Mouse (Mus musculus) mature B cell (primary cell): Measurements from ENCODE around the gene Alk.

Experiments used
- in situ Hi-C: fragments of 300-500 bp; cut with MboI; formaldehyde crosslinking; loops from 2 replicates; pipeline ENCODE4 v1.14.3; 2019

Gene Alk

DNA sequence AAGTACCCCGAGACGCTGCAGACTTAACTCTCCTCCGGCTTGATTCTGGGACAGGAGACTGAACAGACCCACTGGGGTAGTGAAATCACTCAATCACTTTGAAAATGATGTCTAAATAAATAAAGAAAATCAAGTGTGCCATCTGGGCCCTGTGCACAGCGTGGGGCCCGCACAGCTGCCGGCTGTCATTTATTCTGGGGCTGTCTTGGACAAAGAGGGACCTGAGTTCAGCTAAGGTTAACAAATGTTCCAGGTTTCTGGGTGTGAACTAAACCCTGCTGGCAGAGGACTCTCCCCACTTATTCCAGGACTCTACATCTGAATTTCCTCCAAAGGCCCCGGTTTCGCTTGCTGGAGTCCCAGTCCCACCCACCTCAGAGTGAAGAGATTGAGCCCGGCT is 581.1 kb downstream of the Alk start:
- in situ Hi-C loops: no loop called here

DNA sequence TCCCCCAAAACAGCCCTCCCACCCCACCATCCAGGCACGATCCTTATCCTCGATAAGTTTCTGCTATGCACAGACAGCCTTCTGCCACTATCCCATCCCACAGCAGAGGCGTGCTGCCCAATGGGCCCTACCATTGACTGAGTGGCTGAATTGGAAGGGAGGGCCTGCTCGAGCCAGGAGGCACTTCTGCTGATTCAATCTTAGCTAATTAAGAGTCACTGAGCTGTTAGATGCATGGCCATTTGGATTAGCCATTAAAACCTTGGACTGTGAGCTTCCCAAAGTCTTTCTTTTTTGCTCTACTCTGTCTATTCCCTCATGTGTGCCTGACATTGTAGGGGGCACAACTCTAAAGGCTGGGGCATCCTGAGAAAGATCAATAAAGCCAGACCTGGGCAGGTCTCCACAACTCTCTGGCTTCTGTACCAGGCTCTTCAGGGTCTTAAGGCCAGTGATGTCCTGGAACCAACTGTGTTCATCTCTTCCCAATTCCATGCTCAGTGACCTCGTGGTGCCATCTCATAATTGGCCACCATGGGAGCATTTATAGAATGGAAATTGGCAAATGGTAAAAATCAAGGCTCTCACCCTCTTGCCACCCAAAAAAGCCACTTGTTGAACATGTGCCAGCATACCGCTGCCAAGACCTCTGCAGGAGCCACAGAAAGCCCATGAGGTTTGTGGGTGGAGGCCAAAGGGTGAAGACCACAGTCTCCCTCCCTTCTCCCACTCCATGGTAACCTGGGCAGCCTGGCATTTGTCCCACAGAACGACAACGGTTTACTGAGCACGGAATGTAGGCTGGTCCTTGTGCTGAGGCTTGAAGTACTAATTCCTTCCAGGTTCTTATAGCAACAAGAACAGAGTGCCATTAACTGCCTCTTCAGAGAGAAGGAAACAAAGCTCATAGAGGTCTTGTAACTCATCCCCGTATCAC is 582.4 kb downstream of the Alk start:
- in situ Hi-C loops: no loop called here

DNA sequence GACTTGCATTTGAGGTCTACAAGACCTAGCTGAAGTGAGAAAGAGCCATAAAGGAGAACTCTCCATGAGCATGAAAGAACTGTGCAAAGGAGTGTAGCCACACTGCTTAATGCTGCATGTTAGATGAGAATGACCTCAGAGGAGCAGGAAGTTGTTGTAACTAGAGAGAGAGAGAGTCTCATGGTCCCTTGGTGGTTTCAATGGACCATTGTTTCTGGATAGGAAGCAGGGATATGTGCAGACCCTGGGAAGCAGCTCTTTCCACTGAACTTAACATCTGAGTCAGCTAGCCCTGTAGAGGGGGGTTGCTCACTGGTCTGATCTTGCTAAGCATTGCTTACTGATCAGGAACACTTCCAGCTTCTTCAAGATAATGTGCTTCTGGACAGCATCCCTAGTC is 587.1 kb downstream of the Alk start:
- in situ Hi-C loops: no loop called here

DNA sequence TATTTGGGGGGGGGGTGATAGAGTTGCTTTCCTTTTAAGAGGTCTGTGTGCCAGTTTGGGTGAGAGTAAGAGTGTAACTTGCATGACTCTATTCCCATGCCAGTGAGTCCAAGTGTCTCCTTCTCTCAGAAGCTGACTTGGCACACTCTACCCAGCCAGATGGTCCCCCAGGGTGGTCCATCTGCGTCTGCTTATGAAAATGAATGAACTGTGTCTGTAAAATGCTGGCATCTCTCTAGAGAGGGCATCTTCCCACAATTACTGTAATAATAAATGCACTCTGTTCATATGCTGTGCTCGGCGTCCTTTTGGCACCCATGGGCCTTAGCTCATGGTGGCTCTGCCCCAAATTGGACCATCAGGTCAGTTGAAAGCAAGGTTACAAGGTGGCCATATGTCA is 589.2 kb downstream of the Alk start:
- in situ Hi-C loops: no loop called here

DNA sequence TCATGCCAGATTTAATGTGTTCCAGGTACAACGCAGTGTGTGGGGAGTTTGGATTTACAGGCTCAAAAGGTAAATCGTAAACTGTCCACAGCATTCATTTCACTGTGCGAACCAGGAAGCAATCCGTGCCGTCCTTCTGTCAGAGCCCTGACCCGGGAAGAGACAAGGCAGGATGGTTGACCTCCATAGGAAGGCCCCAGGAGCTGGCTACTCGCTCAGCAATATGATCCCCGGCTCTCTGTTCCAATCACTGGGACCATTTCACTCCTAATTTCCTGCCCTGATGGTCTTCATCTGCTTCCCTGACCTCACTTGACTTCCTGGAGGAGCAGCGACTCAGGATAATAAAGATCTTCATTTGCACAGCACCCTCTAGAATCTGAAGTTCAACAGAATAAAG is 591.7 kb downstream of the Alk start:
- in situ Hi-C loops: no loop called here

DNA sequence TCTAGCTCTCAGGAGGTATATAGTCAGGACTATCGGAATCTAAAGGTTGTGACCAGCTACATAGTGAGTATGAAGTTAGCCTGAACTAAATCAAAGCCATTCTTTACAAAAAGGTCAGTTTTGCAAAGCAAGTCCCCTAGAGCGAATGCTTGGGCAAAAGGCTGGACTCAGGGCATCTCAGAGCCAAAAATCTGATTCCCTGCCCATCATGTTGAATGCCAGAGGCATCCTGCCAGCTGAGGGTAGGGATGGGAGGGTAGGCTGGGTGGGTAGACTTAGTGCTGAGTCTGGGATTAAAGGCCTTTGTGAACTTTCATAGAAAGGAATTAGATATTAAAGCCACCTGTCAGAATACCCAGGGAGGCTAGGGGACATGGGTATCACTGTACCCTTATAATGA is 594.6 kb downstream of the Alk start:
- in situ Hi-C loops: no loop called here

DNA sequence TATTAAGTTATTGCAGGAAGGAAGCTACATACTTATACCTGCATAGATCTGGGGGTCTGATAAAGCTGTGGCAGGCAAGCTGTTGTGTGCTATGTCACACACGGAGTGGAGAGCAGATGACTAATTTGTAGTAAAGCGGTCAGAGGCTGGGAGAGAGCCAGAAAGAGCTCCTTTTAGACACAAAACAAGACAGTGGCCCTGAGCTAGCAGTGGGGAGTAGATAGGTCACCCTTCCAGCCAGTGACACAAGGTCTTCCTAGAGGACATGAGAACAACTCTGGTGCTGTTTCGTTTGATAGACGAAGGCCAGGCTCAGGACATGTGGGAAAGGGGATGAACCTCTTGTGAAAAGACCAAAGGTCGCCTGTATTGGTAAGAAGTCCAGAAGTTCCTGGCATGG is 596.0 kb downstream of the Alk start:
- in situ Hi-C loops: no loop called here

DNA sequence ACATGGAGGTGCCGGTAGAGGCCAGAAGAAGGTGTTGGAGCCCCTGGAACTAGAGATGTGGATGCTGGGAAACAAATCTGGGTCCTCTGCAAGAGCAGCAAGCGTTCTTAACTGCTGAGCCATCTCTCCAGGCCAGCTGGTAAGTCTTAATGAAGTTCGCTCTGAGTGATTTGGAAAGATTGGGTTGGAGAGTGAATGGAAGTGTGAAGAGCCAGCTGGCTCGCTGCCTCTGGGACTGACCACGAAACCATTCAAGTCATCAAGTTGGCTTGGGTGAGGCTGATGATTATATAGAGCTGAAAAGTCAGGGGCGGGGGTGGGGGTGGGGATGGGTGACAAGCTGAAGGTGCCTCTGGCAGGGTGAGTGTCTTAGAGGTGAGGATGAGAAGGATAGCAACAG is 599.1 kb downstream of the Alk start:
- in situ Hi-C loops: no loop called here

DNA sequence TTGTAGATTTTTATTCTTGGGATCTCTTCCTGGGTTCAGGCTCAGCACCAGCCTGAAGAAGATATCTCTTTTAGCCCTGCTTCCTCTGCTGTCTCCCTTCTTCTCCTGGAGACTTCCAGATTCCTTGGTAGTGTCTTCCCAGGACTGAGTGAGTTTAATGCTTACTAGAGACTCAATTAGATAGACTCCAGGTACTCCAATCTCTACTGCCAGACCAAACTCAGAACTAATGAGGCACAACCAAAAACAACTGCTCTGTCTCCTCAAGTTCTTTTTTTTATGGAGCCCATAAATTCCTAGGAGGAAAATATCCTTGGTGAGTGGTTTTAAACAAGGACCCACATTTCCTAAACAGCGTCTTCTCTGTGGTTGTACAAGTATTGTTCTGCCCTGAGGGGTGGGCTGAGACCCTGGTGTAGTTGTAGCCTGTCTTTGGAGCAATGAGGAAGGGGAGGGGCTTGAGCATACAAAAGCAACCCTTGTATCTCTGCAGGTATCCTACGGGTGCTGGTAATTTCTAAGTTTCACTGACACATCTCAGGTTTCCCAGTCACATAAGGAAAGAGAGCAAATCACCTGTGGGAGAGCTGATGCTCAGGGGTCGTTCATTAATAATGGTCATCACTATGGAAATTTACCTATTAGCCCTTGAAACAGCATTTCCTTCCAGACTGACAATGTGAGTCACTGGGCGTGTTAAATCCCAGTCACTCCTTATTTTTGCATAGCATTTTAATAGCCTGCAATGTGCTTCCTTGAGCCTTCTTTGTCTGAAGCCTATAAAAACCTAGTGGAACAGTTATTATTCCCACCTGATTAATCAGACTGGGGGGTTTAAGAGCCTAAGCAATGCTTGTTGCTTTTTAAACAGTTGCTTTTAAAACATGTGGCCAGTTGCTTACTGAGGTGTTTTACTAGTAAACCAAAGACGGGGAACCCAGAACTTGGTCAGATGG is 604.6 kb downstream of the Alk start:
- in situ Hi-C loops: no loop called here

DNA sequence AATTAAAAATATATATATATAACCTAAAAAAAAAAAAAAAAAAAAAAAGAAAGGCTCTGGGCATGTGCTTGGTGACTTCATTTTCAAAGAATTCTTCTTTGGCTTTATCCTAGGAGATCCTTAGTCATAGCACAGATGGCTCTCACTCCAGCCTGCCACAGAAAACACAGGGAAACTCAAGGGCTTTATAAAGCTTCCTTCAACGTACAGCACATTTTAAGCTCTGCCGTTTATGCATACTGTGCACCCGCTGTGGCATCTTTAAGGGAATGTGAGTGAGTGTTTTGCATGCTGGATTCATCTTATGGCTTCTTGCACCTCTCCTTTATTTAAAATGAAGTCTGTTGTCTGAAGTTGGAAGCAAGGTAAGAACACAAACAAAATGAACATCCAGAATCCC is 606.7 kb downstream of the Alk start:
- in situ Hi-C loops: no loop called here

DNA sequence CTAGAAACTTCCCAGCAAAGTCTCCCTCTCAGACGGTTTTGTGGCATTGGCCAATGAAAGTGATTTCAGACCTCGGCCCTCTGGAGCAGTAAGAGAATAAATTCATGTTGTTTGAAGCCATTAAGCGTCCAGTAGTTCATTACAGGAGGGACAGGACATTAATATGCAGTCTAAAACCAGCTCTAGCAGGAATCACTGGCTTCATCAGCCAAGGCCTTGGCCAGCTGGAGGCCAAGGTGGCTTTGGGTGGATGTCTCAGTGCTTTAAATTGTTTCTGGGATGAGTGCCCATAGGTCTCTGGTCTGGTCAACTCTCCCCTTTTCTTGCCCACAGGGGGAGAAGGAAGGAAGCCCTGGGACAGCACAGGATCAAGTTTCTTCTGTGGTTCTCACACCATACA is 608.9 kb downstream of the Alk start:
- in situ Hi-C loops: no loop called here

DNA sequence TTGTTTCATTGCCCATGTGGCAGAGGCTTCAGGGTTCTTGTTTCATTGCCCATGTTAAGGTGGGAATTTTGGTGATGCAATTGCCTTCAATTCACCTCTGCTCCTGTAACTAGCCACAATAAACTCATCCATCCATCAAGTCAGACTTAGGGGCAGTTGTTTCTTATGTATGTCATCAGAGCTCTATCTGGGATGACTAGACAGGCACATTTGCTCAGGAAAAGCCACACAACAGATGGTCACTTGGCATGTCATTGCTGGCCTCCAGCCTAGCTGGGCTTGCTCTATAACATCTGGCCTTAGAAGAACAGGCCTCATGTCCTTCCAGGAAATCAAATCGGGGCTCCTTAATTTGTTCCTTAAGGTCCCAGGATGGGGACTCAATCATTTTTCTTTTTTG is 610.3 kb downstream of the Alk start:
- in situ Hi-C loops: no loop called here

DNA sequence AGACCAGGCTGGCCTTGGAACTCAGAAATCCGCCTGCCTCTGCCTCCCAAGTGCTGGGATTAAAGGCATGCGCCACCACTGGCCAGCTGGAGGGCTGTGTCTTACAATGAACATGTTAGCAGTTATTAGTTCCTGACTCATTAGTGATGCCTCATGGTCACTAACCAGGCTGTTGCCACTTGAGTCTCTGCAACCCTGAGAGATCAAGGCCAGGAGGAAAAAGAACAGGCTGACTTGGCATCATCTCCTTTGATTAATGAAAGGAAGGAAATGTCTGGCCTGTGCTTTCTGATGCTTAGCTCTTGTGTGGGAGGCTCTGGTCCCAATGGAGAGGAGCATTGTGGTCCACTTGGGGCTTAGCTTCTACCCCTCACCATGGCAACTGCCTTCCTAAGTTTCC is 611.4 kb downstream of the Alk start:
- in situ Hi-C loops: no loop called here

DNA sequence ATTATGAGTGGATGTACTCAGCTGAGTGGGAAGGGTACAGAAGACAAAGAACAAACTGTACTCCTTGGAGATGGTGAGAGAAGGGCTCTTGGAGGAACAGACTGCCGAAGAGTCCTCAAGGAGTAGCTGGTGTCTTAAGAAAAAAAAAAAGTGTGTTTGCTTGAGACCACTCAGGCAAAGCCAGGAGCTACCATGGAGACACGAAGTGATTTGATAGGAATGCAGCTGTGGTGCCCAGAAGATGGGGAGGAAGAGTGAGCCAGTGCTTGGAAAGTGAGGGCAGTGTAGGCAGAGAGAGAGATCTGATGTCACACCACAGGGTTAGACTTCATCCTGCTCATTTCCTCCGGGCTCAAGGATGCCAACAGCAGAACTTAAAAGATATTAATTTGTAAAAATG is 613.2 kb downstream of the Alk start:
- in situ Hi-C loops: no loop called here

DNA sequence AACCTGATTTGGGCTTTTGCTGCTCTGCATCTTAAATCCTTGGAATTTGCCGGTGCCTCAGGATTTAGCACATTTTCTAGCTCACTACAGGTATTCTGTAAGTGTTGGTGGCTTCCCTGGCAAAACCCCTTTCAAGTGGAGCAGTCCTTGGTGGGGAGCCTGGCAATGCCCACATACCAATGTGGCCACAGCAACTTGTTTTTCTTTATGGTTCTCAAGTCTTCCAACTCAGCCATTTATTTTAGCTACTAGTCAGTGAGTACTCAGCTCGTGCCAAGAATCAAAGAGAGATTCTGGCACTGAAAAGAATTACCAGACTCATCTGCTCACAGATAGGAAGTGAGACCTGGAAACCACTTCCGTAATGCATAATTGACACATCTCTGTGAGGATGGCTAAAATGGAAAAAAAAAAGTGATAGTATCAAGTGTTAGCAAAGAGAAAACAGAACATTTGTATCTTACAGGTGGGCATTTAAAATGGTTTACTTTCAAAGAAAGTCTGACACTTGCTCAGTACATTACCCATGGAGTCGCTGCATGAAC is 614.2 kb downstream of the Alk start:
- in situ Hi-C loops: no loop called here

DNA sequence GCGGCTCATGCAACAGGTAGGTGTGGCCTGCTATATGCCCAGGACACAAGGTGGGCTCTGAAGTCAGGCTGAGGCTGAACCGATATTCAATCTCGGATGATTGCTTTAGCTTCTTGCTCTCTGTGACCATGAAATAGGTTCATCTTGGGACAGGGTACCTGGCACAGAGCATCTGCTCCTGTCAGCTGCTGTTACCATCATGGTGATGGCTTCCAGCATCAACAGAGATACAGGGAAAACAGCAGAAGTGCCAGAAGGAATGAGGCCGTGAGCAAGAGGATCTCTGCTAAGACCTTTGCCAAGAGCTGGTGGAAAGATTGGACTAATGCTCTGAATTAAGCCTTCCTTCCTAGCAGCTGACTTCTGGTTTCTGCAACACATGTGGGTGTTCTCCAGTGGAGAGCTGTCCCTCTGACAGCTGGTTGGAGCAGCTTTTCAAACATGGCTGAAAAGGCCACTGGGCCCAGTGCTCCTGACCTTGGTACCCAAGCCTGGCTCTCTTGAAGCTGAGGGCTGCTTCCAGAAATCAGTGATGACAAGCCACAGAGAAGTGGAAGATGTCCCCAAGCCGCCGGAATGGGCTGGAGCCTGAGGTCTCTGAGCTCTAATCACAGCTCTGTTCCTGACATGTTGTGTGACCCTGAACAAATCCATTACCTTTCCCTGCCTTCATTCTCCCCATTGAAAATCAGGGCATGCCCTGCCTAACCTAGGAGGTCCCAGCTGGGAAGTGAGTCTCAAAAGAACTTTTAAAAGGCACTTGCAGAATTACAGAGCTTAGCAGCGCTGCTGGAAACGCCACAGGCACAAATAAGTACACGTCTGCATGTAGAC is 615.5 kb downstream of the Alk start:
- in situ Hi-C loops: no loop called here

DNA sequence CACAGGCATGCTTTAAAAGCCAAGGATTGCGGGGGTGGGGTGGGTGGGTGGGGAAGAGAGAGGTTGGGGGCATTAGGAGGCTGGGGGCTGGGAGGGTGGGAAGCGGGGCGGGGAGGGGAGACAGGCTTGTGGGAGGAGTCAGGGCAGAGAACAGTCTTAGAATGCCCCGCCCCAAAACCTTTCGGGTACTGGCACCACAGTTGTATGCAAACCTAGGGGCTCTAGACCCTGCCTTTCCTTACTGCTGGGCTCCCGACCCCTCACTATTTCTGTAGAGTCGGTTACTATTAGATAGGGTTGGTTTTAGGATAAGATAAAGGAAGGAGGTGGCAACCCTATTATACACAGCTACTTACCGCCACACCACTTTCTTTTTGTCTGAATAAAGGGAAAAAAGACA is 617.4 kb downstream of the Alk start:
- in situ Hi-C loops: no loop called here

DNA sequence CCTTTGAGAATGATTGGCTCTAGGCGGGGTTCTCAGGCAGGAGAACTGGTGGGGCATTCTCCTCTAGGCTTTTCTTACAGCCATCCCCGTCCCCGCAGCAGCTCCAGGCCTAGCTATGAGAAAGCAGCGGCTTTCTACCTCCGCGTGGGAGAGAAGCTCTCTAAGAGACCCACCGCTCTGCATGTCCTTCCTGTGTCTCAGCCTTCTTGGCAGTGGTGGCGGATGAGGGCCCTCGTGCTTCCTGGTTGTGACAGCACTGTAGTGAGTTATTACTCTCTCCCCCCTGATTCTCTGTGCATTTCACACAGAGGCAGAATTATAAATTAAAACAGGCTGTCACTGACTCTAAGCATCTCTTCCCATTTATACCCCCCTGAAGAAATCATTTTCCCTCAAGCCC is 618.0 kb downstream of the Alk start:
- in situ Hi-C loops: no loop called here

DNA sequence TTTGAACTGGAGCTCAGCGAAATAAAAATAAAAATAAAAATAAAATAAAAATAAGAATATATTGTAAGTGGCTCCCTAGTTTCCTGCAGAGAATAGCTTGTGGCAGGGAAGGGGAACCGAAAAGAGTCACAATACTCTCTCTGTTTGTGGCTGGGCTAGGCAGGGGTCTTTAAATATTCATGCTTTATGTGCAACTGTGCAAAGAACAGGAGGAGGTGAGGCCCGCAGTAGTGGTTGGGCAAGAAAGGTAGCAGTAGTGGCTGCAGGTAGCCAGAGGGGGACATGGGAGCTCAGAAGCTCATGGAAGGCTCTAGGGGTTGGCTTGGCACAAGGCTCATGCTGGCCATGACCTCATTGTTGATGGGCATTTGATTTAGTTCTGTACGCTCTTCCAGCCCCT is 623.2 kb downstream of the Alk start:
- in situ Hi-C loops: no loop called here

DNA sequence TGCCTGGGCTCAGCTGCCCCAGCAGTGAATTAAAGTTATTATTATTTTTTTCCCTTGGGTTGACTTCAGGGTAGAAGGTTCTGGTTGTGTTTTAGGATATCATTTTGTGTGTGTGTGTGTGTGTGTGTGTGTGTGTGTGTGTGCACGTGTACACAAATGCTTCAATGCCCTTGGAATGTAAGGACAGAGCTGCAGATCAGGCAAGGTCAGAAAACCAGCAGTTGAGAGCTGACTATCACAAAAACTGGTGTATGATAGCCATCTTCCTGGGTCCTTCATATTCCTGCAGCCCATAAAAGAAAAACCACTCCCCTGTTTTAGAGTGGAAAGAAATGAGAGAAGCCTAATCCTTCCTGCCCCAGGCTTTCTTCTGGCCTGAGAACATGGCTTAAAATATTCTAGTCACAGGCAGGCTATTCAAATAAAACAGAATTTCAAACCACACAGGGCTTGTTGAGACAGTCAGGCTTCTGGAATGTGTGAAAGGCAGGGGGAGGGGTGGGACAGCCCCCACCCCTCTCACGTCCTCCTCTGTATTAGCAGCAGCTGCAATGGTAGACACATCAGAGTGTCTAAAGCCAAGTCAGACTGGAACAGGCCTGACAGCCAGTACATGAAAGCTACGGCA is 623.8 kb downstream of the Alk start:
- in situ Hi-C loops: no loop called here

DNA sequence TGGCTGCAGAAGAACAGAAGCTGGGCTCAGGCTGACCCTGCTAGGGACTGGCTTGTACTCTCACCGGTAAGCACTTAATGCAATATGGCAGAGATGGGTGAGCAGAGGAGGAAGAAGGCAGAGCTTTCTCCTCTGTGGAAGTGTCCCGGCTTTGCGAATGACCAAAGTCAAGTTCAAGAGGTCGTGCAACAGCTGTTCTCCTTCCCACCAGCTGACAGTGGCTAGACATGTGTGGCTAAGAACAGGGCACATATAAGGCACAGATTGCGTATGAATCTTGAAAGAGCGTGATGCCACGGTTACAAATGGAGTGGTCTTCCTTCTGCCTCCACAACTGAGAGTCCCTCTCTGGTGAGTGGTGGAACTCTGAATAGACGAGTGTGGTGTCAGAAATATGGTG is 625.3 kb downstream of the Alk start:
- in situ Hi-C loops: no loop called here
